Mouse (Mus musculus): Measurements from ENCODE around the gene Rab31. TPM values are rescaled to one million over a fixed set of nuclear protein-coding genes. Genes with fewer than 3 reads are reported as not detected.

Rab31 gene
- total RNA-seq, 4 experiments from 2014 or later = 57.5 to 61.3 (median 58.3) TPM

DNA sequence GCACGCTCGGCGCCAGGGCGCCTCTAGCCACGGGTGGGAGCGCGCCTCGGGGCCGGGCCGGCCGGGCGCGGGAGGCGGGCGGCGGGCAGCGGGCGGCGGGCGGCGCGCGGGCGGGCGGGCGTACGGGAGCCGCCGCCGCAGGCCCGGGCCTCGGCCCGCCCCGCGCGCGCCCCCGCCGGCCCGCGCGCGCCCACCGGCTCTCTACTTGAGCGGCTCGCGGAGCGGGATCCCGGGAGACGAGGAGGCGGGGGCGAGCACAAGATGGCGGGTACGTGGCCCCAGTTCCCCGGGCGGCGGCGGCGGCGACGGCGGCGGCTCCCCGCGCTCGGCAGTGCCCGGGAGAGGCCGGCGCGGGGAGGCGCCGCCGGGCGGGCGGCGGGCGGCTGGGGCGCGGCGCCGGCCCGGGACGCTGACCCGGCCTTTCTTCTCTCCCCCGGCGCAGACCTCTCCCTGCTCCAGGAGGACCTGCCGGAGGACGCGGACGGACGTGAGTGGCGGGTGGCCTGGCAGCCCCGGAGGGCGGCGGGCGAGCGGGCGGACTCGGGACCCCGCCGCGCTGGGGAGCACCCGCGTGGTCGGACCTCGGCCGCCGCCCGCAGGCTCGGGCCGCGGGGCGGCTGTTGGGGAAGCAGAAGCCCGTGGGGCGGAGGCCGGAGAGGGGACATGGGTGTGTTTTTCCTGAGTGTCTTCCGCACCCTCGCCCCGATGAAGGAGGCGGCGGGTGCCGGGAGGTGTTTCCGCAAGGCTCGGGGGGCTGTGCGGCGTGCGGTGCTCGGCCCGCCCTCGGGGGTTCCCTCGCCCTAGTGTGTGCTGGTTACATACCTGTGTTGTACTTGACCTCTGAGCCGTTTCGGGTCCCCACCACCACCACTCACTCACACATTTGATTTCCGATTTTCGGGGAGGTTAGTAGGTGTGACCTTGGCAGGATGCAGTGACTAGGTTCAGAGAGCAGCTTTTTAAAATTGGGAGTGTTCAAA, 10.9 kb upstream of the Rab31 start:
- DNase-seq (ENCODE audit: low spot score in 2 of 2) = peak; percentile 36 to 67

DNA sequence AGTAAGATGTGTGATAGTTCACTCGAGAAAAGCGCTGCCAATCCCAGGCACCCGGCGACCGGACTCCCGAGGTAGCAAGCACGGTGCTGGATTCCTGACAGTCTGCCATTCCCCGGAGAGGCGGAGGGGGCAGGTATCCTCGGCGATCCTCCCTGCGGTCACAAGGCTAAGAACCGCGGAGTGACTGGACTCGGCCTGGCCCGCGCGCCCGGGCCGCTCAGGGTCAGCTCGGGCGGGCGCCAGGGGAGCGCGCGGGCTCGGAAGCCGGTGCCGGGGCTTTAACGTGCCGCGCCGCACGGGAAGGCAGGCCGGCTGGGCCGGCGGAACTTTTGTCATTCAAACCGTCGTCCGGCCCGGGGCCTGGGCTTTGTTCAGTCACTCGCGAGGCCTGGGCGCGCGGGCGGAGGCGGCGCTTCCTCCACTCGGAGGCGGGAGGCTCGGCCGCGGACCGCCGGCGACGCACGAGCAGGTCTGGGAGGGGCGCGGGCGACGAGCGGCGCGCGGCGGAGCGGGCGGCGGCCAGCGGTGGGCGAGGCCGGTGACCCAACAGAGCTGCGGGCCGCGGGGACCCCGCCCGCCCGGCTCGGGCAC, 10.1 kb upstream of the Rab31 start, which contains the start of gene Ppp4r1:
Gene Ppp4r1 (plus strand): TSS at position 23 of the 591 bp plus-strand sequence.
- peak; percentile 63 to 66 for DNase-seq (ENCODE audit: low spot score in 2 of 2)

DNA sequence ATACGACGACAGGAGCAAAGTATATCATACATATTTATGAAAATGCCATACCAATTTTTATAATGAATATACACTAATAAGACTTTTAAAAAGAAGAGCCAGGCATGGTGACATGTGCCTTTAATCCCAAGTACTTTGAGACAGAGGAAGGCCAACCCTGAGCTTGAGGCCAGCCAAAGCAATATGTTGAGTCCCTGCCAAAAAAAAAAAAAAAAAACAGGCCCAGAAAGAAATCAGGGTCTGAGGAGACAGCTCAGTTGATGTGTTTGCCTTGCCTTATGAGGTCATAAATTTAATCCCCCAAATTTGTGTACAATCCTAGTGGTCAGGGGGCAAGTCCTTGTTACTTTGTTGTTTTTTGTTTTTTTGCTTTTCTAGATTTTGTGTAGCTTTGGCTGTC, 8.4 kb upstream of the Rab31 start:
- DNase-seq (ENCODE audit: low spot score in 2 of 2) = no peak

DNA sequence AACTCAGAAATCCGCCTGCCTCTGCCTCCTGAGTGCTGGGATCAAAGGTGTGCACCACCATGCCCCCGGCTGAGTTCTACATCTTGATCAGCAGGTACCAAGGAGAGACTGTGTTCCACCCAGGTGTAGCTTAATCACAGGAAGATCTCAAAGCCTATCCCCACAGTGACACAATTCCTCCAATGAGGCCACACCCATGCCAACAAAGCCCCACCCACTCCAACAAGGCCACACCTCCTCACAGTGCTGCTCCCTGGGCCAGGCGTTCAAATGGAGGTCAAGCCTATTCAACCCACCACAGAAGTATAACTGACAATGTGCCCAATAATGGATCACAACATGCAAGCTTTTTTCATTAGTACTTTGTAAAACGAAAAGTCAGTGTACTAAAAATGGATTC, 4.9 kb upstream of the Rab31 start:
- DNase-seq (ENCODE audit: low spot score in 2 of 2) = no peak

DNA sequence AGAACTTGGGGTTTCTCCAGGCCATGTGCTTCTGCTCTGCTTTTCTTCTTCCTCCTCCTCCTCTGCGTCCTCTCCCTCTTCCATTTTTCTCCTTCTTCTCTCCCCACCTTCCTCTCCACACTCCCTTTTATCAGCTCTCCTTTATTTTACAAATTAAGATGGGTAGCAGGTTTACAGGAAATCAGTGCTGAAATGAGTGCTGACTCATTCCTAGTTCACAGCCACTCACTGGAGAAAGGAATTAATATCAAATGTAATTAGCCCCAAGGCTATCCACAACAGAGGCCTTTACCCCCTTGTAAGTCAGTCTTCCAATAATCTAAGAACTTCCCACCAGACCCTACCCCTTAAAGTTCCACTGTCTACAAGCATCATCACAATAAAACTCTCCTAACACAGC, 3.7 kb upstream of the Rab31 start:
- DNase-seq (ENCODE audit: low spot score in 2 of 2) = no peak

DNA sequence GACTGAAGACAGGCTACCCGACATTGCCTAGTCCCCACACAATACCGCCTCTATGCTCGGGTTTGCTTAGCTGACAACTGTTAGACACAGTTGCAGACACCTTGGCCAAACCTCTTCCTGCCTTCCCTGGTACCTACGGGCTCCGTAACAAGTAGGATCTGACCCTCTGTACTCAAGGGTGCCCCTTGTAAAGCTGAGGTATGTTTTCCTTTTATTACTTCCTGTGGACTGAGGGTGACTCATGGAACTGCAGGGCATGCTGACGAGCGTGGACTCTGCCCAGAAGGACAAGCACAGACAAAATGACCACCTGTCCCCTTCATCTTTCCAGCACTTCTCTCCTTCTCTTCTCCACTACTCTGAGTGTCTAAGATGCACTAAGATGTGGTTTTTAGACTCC, 1.9 kb upstream of the Rab31 start:
- no peak for DNase-seq (ENCODE audit: low spot score in 2 of 2)

DNA sequence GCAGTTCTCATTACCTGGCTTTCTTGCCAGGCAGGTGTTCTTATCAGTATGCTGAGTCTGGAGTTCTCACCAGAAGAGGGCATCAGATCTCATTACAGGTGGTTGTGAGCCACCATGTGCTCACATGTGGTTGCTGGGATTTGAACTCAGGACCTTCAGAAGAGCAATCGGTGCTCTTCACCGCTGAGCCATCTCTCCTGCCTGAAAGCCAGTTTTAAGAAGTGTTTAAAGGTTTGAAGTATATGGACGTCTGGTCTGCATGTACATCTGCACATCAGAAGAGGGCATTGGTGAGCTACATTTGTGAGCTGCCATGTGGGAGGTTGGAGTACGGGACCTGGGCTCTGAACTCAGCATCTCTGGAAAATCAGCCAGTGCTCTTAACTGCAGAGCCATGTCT, 1.1 kb upstream of the Rab31 start:
- DNase-seq (ENCODE audit: low spot score in 2 of 2) = no peak

DNA sequence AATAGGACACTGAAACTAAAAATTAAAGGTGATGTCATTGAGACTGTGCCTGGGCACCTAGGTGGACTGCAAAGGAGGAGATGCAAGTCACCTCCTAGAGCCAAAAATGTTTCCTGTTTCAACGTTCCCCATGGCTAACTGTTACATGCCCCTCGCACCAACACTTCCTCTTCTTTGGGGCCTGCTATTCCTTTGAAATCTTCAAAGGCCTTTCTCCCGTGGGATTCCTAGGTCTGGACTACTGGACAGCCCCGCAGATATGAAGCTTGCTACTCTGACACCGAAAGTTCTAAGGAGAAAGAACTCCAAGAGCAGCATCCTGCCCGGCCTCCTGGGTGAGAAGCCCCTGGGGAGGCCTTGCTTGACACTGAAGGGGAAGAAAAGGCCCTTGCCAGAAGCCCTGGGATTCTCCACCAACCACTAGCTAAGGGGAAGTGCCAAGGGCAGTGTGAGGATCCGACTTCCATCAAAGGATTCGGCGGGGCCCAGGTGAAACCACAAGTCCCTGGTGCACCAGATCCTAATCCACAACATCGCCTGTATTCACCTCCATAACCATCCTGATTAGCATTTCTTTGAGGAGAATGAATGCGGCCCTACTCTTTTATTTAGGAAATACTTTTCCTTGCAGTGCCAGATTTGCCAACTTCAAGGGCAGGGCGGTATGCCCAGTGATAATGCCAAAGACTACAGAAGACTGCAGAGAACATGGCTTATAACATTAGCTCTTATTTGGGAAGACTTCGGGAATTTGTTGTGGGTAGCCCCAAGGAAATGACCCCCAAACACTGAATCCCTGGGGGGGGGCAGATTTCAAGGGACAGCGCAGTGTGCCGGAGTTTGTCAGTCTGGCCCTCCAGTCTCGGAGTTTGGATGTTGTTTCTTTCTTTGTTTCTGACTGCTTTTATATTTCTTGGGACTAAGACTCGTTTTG, 1.3 kb downstream of the Rab31 start:
- no peak for DNase-seq (ENCODE audit: low spot score in 2 of 2)

DNA sequence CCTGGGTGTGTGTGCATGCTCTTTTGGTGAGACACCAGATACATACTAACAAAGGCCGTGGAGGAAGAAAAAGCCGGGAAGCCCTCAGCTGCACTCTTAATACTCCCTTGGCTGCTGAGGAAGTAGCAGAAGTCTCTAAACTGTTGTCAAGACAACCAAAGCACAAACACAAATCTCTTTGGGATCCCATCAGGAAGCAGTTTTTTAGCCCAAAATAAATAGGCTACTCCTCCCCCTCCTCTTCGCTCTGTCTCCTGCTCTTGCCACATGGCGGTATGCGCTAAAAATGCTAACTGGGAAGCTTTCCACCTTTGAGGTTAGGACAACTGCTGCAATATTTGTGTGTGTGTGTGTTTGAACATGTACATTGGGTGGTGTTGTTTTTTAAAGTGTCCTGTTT, 4.1 kb downstream of the Rab31 start:
- peak in 1 of 2 experiments; percentile 67 for DNase-seq (ENCODE audit: low spot score in 2 of 2)

DNA sequence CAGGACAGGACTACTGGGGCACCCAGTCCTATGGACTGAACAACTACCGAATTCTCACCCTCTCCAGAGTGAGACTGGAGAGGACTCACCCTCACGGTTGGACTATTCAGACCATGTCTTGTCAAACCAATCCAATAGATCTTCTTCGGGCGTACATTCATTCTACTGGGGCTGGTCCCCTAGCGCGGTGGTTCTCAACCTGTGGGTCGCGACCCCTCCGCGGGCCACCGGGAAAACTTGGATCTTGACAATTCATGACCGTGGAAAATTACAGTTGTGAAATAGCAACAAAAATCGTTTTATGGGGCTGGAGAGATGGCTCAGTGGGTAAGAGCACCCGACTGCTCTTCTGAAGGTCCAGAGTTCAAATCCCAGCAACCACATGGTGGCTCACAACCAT, 9.3 kb downstream of the Rab31 start:
- no peak for DNase-seq (ENCODE audit: low spot score in 2 of 2)

DNA sequence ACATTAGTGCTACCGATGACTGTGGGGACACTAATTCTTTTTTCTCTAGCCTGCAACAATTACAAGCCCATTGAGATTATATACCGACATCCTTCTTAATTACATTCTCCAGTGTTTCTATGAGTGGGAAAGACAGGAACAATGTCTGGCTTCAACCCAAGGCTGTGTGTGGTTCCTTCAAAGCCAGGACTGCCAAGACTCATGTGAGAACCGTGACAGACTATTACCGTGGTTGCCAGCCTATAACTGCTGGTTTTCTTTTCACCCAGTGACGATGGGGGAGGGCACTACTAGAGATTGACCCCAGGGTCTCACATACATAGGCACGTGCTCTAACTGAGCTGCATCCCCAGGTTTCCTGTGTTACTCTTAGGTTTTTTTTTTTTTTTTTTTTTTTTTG, 15.4 kb downstream of the Rab31 start:
- DNase-seq (ENCODE audit: low spot score in 2 of 2) = no peak

DNA sequence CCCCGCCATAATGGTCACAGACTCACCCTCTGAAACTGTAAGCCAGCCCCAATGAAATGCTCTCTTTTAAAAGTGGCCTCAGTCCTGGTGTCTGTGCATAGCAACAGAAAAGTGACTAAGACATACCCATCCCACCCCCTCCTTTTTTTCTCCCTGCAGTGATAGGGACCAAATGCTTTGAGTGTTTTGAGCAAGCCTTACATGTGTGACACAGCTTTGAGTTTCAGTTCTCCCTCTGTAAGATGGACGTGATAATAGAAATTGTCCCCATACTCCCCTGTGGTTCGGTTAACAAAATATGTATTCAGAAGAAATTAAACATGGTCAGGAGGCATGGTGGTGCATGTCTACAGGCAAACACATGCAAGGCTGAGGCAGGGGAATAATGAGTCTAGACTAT, 16.7 kb downstream of the Rab31 start:
- DNase-seq (ENCODE audit: low spot score in 2 of 2) = no peak

DNA sequence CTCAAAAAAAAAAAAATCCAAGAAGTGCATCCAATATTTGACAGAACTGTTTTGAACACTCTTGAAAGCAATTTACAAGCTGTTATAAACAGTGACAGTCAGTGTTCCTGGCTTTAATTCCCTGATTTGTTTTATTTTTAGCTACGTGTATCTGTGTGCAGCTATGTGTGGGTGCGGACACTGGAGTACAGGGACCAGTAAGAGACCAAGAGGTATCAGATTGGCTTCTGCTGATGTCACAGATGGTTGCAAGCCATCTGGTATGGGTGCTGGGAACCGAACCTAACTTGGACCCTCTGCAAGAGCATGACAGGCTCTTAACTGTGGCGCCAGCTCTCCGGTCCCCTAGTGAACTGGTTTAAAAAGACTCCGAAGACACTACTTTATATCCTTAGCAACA, 19.4 kb downstream of the Rab31 start:
- no peak for DNase-seq (ENCODE audit: low spot score in 2 of 2)

DNA sequence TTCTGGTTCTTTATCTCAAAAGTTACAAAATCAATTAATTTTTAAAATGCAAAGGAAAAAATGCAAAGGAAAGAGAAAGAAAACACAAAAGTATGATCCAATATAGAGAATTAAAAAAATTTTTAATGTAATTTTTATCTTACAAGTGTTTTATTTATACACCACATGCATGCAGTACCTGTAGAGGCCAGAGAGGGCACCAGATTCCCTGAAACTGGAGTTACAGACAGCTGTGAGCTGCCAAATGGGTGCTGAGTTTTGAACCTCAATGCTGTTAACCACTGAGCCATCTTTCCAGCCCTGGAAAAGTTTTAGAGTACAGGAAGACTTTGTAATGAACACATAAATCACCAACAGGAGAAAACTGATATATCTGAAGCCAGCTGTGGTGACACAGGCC, 22.3 kb downstream of the Rab31 start:
- DNase-seq (ENCODE audit: low spot score in 2 of 2) = no peak

DNA sequence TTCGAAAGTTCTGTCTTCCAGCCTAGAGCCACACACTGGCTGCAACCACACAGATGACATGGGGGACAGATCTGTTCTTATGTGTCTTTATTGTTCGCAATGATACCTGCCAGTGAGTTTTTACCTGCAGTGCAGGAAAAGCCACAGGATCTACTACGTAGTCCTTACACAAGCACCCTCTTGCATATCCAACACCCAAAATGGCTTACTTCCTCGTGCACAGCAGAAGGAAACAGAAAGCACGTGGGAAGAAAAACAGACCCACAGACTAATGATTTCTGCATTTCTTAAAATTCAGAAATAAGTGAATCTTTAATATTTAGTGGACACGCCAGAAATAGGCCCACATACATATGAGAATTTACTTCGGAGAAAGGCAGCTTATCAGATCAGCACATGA, 22.7 kb downstream of the Rab31 start:
- DNase-seq (ENCODE audit: low spot score in 2 of 2) = no peak

DNA sequence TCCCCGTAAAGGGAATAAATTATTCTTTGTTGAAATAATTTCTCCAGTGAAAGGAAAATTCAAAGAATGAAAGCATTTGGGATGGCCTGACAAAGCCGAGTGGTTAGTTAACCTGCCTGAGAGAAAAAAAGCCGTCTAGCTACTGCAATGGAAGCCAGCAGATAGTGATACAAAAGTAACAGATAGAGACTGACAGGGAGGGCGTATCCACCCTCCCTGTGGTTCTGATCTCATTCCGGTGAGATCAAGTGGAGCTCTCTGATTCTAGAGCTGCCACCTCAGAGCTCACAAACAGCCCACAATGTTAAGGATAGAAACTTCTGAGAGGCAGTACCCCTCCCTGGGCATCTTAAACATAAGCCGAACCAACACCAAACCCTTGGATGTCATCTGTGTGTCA, 23.6 kb downstream of the Rab31 start:
- DNase-seq (ENCODE audit: low spot score in 2 of 2) = no peak

DNA sequence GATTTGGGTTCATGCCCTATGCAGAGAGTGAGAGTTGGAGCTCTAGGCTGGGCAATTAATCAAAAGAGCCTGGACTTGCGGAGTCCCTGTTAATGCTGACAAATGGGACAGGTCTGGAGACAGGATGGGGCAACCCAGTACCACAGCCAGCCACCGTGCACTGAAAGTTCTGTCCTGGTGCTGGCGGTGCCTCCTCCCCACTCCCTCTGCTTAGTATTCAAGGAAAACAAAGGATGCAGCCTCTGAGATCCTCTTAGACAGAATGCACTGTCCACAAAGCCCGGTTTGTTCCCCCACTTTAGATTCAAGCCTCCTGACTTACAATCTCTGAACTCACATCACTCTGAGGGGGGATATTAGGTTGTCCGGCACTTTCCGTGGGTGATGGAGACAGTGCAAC, 26.2 kb downstream of the Rab31 start:
- peak in 1 of 2 experiments; percentile 39 for DNase-seq (ENCODE audit: low spot score in 2 of 2)

DNA sequence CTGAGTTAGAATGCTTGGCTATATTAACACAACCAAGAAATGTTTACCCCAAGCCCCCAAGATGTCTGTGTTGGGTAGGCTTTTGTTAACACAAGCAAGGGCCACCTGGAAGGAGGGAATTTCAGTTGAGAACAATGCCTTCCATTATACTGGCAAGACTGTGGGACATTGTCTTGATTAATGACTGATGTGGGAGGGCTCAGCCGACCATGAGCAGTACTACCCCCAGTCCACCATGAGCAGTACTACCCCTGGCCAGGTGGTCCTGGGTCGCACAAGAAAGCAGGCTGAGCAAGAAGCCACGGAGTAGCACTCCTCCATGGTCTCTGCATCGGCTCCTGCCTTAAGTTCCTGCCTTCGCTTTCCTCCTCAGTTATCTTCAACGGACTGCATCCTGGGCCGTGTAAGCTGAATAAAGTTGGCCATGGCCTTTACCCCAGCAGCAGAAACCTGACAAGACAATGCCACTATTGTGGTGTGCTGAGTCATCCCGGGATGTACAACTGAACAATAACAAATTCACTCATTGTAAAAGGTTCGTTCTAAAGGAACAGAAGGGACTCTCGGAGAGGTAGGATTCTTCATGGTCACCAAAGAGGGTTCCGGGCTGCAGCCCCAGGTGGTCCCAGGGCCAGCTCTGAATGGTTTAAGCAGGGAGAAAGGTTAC, 28.8 kb downstream of the Rab31 start:
- DNase-seq (ENCODE audit: low spot score in 2 of 2) = no peak

DNA sequence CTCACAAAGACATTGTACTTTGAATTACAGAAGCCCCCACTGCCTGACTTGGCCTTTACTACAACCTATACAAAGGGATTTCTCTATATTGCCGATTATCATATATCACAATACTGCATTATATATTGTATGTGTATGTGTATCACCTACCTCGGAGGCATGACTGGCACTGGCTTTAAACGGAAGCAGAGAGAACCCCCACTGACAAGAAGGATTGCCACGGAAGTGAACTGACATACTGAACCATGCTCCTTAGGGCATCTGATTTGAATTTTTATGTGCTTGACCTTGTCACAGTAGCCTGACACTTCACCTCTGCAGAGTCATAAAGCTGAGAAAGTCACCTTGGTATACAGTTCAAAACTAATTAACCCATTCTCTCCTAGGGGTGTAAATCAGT, 29.6 kb downstream of the Rab31 start:
- DNase-seq (ENCODE audit: low spot score in 2 of 2) = no peak

DNA sequence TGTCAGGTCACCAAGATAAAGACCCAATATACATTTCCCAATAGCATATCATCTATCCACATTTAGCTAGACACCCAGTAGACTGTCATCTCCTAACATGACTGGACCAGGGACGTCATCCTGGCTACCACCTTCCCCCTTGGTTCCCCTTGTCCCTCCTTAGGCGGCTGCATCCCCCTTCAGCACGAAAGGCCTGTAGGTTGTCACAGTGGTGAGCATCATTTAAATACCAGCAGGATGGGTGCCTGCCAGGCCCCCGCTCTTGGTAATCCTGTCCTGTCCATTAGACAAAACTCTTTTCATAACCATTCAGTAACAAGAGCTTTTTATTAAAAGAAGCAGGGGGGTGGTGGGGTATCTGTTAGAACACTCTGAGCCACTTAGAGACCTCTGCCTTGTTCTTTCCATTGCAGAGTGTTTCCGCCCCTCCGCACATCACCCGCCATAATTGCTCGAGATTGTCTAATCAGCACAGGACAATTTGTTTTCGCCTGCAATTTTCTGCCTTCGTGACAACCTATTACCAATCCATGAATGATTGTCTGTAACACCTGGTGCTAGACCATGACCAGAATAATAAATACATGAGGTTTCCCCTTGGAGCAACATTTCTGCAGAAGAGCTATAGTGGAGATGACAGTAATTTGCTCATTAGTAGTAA, 30.2 kb downstream of the Rab31 start:
- DNase-seq (ENCODE audit: low spot score in 2 of 2) = peak in 1 of 2 experiments; percentile 38

DNA sequence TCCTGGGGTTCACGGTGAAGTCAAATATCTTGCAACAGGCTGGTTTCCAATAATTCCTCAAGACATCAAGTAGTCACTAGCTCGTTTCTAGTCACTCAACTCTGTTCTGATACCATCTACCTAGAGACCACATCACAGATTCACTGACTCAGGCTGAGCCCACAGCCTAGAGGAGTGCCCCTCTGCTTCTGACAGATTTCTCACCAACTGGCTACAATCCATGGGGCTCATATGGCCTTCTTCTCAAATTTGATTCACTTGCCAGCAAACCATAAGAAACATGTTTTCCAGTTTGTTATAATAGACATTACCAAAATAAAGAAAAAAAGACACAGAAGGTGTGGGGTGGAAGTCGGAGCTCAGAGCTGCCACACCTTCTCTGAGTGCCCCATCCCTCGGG, 31.0 kb downstream of the Rab31 start:
- no peak for DNase-seq (ENCODE audit: low spot score in 2 of 2)
